Mouse (Mus musculus): ENCODE measurements at regions not wholly inside any gene's neighbourhood (a gene's known extent, or its start where the extent isn't known, plus 50 kb on each side); places are given as distances from the start of the nearest gene placed in this dataset.

- TF ChIP-seq CTCF (IDR thresholded peaks at IDR 0.05): peak; percentile 48
- TF ChIP-seq EP300 (IDR thresholded peaks at IDR 0.05): no peak
These were observed 93.5 kb upstream of the Selenop start for GRCm38 (mm10) chr15:3174848-3175247.
